Mouse (Mus musculus): ENCODE results near the gene Camta2.

The Camta2 gene

DNA sequence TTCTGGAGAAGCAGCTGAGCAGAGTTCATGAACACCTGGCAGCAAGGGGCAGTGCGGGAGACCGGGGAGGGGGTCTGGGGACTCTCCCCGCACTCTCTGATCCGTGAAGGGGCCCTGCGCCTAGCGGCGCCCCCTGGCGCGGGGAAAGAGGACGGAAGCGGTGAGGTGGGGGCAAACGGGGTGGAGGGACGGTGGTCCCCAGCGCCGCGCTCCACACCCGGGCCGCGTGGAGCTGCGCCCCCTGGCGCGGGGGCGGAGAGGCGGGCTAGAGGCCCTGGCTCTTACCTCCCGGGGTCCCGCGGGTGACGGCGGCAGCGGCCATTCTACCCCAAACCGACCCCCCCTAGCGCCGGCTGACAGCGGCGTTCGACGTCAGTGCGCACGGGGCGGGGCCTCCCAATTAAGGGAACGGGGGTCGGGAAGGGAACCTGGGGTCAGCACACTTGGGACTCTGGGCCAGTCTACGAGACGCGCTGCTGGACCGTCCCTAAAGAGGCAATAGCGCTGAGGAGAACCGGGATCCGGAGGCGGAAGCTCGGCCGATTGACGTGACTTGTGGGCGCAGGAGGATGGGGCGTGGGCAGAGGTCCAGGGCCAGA is at the start of gene Camta2:
TSS of gene Camta2 (minus strand) at position 505 of the 599 bp plus-strand sequence.
- peak; percentile 95 to 96 for DNase-seq

- DNase-seq, result no peak
Measured at GRCm38 (mm10) chr11:70733256-70733655, 45.4 kb upstream of the Camta2 start.

DNA sequence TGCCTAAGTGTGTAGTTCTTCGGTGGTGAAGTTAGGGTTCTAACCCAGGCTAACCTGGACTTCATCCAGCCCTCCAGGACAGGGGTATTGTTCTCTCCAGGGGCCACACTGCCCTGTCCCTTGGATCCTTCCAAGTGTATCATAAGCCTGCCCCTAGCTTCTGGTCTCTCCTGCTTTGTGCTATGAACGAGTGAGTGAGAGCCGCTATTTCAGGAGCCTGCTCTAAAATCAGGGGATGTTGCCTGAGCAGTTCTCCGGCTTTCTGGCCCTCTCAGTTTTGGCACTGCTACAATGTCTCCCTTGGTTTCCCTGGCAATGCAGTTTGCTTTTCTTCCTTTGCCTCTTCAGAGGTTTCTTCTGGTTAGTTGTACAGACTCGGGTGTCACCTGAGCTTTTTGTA is 43.3 kb upstream of the Camta2 start:
- no peak for DNase-seq

DNA sequence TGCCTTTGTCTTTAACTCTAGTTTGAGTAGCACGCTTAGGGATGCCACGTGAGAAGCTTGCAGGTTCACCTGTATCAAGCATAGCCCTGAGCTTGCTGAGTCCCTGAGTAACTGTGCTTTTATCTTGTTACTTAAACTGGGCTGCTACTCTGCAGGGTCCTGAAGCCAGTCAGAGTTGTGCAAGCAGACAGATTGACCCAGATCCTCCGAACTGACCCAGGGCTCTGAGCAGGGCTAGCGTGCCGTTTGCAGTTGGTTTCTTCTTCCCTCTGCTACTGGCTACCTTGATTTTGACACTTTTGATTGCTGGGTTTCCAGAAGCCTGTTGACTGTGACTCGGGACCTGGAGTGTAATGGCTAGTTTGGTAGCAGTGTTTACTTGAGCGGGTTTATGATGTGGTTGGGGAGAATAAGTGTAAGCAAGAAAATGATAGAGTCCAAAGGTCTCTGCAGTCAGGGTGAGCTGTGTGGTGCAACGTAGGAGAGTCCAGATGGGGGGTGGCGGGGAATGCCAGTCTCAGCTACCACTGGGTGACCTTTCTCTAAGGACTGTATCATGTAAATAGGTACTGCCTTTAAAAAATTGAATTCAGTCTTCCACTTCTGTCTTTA is 42.6 kb upstream of the Camta2 start:
- DNase-seq, result peak; percentile 25 to 49

DNA sequence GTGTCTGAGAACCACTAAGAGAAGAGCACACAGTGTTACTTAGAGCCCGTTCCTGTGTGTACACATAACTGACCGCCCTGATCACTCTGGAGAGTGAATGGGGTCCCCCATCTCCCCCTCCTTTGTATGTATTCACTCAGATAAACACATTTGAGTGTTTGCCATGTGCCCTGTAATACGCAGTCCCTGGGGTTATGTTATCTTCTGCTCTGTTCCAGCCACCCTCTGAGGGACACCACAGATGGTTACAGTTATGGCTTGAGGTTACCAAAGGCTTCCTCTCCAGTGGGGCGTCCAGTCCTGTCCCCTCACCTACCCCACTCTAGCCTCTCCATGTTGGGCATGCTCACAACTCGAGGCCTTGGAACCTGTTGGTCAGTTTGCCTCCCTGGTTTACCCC is 39.5 kb upstream of the Camta2 start:
- DNase-seq, result no peak

DNA sequence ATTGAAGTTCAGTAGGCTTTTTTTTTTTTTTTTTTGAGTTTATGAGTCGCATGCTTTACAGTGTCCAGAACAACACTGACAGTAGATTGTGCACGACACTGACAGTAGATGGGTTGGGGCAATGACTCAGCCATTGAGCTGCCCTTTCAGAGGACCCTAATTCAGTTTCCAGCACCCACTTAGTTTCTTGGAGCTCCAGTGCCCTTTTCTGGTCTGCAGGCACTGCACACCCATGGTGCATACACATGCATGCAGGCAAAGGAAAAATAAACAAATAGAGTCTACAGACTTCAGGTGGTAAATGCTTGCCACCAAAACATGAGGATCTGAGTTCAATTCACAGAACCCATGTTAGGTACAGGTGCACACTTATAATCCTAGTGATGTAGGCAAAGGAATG is 38.7 kb upstream of the Camta2 start:
- DNase-seq, result no peak

GRCm38 (mm10) chr11:70724706-70725105 is 36.8 kb upstream of the Camta2 start:
- DNase-seq, result no peak

GRCm38 (mm10) chr11:70721072-70721471 is 33.2 kb upstream of the Camta2 start:
- DNase-seq, result no peak

GRCm38 (mm10) chr11:70720567-70720966 is 32.7 kb upstream of the Camta2 start:
- DNase-seq, result no peak

GRCm38 (mm10) chr11:70718481-70718880 is 30.6 kb upstream of the Camta2 start:
- no peak for DNase-seq

DNA sequence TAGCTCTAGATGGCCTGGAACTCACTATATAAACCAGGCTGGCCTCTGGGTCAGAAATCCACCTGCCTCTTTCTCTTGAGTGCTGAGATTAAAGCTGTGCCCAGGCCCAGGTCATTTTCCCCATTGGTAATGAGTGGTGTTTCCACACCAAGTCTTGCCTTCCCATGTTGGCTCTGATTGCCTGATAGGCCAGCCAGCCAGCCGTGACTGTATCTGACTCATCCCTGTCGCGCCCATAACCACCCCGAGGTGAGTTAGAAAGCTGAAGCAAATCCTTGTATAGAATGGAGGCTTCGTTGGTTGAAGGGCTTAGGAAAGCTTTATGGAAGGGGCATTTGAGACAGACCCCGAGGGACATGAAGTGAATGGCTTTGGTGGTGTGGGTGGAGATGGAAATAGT is 27.9 kb upstream of the Camta2 start:
- DNase-seq, result no peak

DNA sequence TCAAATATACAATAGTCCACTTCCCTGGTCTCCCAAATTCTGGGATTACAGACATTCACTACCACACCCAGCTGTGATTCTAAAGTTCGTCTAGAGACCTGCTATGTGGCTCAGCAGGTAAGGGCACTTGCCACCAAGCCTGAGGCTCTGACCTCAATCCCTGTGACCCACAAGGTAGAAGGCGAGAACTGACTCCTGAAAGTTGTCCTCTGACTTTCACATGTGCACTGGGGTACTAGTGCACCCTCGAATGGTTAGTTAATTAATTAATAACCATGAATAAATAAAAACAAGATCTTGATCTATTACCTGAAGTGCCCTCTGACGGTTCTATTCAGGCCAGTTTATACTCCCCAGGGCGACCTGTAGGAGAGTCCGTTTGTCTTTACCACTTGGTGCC is 25.3 kb upstream of the Camta2 start:
- DNase-seq, result no peak

GRCm38 (mm10) chr11:70711026-70711425 is 23.1 kb upstream of the Camta2 start:
- no peak for DNase-seq

DNA sequence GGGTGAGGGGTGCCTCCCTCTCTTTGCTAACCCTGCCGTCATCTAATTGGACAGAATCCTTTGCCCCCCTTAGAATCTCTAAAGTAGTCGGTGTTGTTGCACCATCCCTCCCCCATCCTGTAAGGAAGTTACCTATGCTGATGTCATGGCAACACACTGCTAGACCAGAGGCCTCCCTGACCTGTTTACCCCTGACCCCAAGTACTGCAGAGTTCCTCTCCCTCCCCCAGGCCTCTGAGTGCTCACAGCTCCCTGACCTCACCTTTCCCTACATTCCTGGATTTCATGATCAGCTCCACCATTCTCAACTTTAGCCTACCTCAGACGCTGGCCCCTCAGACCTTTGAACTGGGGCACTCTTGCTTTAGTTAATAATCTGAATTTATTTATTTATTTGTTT is 18.2 kb upstream of the Camta2 start:
- no peak for DNase-seq

GRCm38 (mm10) chr11:70702781-70703180 is 14.9 kb upstream of the Camta2 start:
- peak in 1 of 2 experiments; percentile 12 for DNase-seq

GRCm38 (mm10) chr11:70701984-70702733 is 14.3 kb upstream of the Camta2 start:
- DNase-seq, result no peak

DNA sequence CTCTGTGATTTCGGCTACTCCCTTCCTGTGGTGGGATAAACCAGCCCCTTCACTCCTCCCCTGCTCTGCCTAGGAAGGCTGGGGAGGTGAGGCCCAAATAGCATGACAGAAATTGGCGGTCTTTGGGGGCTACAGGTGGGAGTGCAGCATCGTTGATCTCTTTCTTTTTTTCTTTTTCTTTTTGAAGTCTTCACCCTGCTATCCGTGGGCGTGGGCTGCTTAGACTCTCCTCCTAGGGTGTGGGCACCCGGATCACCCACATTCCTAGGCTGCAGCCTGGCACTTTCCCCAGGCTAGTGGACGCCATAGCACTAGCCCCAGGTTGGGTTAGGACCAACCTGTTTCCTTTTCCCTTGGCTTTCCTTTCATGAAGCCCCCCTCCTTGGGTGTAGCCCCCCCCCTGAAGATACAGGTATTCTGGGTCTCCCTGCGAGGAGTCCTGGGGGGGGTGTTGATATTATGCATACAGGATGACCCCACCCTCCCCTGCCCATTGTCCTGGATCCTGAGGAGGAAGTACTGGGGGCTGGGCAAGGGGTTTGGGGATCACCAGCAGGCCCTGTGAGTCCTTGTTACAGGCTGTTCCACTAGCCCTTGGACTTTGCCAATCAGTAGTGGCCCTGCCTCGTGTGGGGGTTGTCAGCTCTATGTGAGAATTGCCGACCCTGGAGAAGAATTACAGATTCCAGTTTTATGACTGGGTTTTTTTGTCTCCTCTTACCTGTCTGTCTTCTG is 13.5 kb upstream of the Camta2 start:
- DNase-seq, result peak in 1 of 2 experiments; percentile 39

DNA sequence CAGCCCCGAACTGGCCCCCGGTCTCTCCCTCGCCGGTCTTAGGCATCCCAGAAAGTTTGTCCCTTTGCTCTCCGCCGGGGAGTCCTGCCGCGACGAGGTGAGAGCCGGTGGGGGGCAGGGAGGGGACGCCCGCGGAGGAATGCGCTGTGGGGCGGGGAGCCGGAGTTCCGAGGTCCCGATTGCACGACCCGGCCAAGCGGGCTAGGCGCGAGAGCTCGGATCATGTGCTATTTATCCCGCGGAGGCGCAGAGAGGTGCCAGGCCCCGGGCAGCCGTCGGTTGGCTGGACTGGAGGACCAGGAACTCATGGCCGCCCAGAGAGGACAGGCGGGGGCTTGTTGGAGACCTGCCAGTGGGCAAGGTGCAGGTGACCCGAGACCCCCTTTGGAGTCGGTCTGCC is 12.7 kb upstream of the Camta2 start:
- peak; percentile 81 to 87 for DNase-seq

- DNase-seq, result peak; percentile 97
Measured at GRCm38 (mm10) chr11:70699722-70700556, 12.0 kb upstream of the Camta2 start, which contains the start of the genes Inca1 and Kif1c. Inca1 (minus strand) TSS chr11:70700155. Kif1c (plus strand) TSS chr11:70700548.

DNA sequence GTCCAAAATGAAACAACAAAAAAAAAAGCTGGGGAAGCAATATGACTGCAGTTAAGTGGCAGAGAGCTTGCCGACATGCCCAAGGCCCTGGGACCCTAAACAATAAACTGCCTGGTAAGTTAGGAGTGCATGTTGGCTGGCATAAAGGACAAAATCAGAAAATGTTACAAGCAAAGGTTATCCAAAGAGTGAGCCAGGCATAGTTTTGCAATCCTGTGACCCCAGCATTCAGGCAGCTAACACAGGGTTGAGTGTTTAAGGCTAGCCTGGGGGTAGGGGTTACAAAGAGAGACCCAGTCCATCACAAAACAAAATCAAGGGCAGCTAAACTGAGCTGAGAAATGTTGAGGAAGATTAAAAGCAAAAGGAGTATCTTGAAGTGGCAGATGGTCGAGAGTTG is 11.1 kb upstream of the Camta2 start:
- DNase-seq, result no peak

- no peak for DNase-seq
Measured at GRCm38 (mm10) chr11:70697376-70697775, 9.5 kb upstream of the Camta2 start.

- no peak for DNase-seq
Measured at GRCm38 (mm10) chr11:70693504-70693903, 5.6 kb upstream of the Camta2 start.
